Mouse (Mus musculus) CD4-positive helper T cell, adult 2 months (primary cell): ENCODE data around the gene Rnf40.

Experiments used
- DNase-seq: peaks from one replicate; pipeline ENCODE4 v3.0.0-alpha.2; 2012; ENCODE audit warnings: low read depth, missing footprints, low spot score

Rnf40 gene

DNA sequence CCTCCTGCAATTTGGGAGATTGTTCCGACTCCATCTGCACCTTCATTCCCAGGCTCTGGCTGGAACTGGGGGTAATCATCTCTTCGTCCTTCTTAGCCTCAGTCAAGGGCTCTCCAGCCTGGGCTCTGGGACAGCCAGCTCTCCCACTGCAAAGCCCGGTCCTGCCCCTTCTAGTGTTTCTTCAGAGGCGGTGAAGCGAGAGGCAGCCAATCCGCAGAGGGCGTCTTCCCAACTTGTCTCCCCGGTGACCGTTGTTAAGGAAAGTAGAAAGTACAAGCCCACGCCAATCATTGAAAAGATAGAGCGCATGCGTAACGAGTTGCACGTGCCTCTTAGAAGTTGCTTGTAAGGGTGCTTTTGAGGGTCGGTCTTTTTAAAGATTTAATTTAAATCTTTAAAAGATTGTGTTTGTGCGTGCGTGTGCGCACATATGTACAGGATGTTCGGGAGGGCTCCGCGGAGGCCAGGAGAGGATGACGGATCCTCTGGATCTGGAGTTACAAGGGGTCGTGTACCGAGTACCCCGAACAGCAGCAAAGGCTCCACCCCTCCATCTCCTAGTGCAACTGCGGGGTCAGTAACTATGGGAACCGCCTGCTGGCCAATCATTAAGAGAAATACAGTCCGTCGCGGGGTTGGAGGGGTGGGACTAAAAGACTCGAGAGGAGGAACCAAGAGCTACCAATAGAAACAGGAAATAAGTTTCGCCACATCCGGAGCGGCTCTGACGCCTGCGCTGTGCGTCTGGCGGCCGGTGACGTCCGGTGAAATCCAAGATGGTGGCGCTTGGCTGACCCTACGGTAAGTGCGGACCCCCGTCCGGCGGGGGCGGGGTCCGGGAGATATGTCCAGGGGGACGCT lies at the start of gene Rnf40, which contains the start of gene Ccdc189:
Gene Rnf40 (plus strand): TSS at position 757 of the 861 bp plus-strand sequence.
Gene Ccdc189 (minus strand): TSS at position 585 of the 861 bp plus-strand sequence.
- DNase-seq, result peak; percentile 96

DNA sequence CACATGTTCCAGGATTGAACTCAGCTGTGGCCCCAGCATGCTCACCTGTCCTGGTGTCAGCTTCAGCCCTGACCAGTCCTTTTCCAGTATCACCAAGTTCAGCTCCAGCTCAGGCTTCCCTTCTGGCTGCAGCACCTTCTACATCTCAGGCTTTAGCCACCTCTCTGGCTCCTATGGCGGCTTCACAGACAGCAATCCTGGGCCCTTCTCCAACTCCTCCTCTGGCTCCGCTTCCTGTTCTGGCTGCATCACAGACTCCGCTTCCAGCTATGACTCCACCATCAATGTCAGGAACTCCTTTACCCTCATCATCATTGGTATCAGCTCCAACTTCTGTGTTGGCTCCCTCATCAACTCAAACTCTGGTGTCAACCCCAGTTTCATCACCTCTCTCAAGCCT lies 46.9 kb upstream of the Rnf40 start:
- DNase-seq, result no peak

DNA sequence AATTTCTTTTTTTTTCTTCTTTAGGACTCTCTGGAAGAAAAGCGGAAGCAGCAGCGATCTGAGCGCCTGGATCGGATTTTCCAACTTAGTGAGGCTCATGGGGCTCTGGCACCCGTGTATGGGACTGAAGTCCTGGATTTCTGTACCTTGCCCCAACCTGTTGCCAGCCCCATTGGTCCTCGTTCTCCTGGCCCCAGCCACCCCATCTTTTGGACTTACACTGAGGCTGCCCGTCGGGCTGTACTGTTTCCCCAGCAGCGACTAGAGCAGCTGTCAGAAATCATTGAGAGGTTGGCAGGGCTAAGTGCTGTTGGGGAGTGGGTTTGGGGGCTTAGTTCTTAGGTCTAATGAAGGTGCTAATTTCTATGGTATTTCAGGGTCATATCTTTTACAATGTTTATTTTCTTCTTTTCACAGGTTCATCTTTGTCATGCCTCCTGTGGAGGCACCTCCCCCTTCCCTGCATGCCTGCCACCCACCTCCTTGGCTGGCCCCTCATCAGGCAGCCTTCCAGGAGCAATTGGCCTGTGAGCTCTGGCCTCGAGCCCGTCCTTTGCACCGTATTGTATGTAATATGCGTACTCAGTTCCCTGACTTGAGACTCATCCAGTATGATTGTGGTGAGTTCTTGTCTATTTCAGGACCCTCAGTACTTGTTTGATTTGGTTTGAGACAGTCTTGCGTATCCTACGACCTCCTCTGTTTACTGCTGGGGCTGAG lies 39.3 kb upstream of the Rnf40 start:
- DNase-seq, result no peak

DNA sequence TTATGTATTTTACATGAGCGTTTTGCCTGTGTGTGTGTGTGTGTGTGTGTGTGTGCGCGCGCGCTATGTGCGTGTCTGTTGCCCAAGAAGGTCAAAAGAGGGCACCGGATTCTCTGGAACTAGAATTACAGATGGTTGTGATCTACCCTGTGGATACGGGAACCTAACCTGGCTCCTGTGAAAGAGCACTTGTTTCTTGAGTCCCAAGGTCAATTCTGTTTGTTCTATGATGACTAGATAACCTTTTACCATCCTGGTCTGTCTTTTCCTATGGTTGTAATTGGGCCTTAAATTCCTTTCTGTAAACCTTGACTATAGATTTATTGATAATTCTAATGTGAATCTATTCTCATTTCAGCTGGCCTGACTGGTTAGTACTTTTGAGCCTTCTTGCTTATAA lies 37.0 kb upstream of the Rnf40 start:
- no peak for DNase-seq

GRCm38 (mm10) chr7:127560580-127560979 lies 28.0 kb upstream of the Rnf40 start:
- no peak for DNase-seq

- no peak for DNase-seq
These were observed 27.2 kb upstream of the Rnf40 start, which contains the start of gene Tmem265 for GRCm38 (mm10) chr7:127561340-127561858. TSS of gene Tmem265 (plus strand) at chr7:127561390.

- no peak for DNase-seq
These were observed 24.0 kb upstream of the Rnf40 start for GRCm38 (mm10) chr7:127564381-127565150.

DNA sequence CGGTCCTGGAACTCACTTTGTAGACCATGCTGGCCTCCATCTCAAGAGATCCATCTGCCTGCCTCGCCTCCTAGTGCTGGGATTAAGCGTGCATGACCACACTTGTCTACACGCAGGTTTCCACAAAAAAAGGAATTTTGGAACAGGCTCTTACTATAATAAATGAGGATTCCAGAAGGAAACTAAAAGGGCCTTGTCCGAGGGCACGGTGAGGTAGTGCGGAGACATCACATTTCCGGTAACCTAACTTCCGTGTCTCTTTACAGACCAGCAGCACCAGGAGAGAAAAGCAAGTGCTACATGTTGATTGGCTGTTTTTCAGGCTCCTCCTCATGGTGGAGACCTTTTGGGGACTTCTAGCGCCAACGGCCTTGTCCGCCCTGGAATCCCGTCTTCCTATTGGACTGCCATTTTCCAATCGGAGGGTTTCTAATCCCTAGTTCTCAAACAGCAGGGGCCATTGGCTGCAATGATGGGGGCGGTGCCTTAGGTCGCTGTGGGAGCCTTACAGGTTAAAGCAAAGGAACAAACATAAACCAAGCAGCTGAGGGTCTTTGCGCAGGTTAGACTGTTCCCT lies 15.6 kb upstream of the Rnf40 start, which contains the start of gene Phkg2:
Gene Phkg2 (plus strand): TSS at position 446 of the 577 bp plus-strand sequence.
- peak; percentile 97 for DNase-seq

- no peak for DNase-seq
These were observed 15.0 kb upstream of the Rnf40 start for GRCm38 (mm10) chr7:127573503-127574008.

DNA sequence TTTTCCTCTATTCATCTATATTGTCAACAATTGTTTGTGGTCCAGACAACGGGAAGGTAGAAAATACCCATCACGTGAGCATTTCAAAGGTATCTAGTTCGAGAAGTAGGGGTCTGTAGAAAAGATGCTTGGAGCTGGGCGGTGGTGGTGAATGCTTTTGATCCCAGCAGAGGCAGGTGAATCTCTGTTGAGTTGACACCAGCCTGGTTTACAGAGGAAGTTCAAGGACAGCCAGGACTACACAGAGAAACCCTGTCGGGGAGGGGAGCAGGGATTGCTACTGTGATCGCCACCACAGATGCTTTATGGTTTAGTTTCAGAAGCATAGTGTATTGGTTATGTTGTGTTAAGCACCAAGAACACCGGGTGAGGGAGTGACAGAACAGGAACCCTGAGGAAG lies 14.5 kb upstream of the Rnf40 start:
- peak; percentile 36 for DNase-seq

DNA sequence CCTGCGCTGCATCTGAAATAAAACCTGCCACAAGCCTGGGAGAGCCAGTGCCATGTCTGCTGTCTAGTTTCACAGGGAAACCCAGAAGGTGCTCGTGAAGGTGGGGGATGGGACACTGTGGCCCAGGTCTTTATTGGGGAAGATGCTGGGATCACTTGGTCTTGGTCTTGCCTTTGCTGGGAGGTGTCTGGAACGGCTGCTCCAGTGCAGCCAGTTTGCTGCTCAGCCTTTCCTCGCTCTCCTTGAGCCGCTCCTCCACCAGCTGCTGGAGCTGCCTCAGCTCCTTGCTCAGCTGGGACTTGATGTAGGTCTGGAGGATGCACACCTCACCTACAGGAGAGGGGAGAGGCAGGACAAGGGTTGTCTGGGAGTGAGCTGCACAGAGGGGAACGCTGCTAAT lies 5.3 kb upstream of the Rnf40 start:
- DNase-seq, result no peak

GRCm38 (mm10) chr7:127585031-127585430 lies 3.5 kb upstream of the Rnf40 start:
- no peak for DNase-seq

- no peak for DNase-seq
These were observed 2.4 kb upstream of the Rnf40 start for GRCm38 (mm10) chr7:127586149-127586548.

GRCm38 (mm10) chr7:127587196-127587595 lies 1.4 kb upstream of the Rnf40 start:
- no peak for DNase-seq

DNA sequence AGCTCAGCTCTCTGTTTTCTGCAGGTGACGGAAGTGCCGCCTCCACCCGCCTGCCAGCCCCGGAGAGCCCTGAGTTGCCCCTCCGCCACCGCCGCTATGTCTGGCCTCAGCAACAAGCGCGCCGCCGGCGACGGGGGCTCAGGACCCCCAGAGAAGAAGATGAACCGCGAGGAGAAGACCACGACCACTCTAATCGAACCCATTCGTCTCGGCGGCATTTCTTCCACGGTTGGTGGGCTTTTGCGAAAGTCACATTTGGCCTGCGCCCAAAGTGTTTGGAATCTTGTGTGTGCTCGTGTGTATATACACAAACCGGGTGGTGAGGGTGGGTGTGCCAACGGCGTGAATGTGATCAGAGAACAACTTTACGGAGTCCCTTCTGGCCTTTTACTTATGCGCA lies 334 bp downstream of the Rnf40 start:
- no peak for DNase-seq

GRCm38 (mm10) chr7:127589637-127590036 lies 1.1 kb downstream of the Rnf40 start:
- DNase-seq, result no peak

DNA sequence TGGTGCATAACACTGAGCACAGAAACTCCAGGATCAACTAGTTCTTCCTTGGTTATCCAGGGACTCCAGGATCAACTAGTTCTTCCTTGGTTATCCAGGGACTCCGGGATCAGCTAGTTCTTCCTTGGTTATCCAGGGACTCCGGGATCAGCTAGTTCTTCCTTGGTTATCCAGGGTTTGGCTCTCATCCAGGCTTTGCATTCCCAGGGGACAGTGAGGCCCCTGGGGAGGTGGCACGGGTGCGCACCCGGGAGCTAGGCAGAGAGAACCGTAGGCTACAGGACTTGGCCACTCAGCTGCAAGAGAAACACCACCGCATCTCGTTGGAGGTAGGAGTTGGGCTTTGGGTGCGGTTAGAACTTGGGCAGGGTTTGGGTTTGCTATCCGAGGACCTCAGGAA lies 2.5 kb downstream of the Rnf40 start:
- no peak for DNase-seq

- no peak for DNase-seq
These were observed 4.0 kb downstream of the Rnf40 start for GRCm38 (mm10) chr7:127592575-127592974.

DNA sequence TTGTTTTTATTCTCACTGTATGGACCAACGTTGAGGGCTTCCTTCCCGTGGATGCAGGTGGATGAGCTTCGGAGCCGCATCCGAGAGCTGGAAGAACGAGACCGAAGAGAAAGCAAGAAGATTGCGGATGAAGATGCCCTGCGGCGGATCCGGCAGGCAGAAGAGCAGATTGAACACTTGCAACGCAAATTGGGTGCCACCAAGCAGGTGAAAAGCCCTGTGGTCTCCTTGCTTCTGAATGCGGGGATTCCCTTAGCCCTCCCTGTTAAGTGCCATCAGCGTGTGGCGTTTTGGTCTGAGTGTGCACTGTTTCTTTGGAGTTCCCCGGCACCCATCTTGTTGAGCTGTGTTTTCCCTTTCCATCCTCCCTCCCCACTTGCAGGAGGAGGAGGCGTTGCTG lies 8.2 kb downstream of the Rnf40 start:
- DNase-seq, result no peak

DNA sequence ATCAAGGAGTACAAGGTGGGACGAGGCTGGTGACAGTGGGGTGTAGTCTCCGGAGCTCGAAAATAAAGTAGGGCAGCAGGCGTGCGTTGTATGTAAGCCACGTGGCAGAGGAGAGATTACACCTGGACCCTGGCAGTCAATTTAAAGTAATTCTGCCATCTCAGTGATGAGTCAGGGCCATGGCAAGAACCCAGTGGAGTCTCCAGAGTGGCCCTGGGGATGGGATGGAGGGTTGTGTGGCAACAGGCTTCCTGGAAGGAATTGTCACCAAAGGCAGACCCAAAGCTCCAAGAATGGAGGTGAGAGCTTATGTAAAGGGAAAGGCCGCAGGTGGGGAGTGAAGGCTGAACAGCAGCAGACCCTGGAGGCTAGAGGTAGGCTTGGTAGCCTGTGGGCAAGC lies 12.0 kb downstream of the Rnf40 start:
- no peak for DNase-seq

DNA sequence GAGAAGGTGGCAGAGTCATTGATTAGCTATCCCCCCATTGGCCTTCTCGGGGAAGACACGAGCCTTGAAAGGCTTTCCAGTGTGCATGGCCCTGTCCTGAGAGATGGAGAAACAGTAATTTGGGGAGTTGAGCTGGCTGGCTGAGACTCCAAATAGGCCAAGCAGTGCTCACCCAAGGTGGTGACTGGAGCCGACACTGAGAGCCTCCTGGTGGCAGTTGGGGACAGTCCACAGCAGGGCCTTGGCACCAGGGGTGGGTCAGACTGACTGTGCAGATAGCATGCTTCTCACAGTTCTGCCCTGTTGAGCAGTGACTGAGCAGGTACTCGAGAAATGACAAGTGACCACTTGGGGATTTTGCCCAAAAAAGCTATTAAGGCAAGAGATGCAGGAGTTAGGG lies 13.2 kb downstream of the Rnf40 start:
- DNase-seq, result no peak
